Mouse (Mus musculus) CH12.LX (cell line): Measurements from ENCODE around the gene Sppl2b. TPM values are rescaled to one million over a fixed set of nuclear protein-coding genes. Genes with fewer than 3 reads are reported as not detected.

ENCODE experiments used
- DNase-seq: peaks from one replicate; pipeline ENCODE4 v3.0.0-alpha.2; 2013; ENCODE audit errors: extremely low read depth
- H3K27ac ChIP-seq: 2 replicates; pipeline ENCODE4 v1.5.1; 2012; ENCODE audit warnings: low read depth, mild to moderate bottlenecking, control low read depth, moderate library complexity; ENCODE audit not compliant: insufficient read depth
- H3K27me3 ChIP-seq: replicated peaks from 2 replicates; pipeline ENCODE3; 2012; ENCODE audit warnings: inconsistent platforms
- H3K36me3 ChIP-seq, 2 experiments: replicated peaks in 1 of 2; 2 replicates each; pipeline versions ENCODE3 to v1.6.1; 2012; ENCODE audit warnings: inconsistent platforms in 1 of 2, low read length in 1 of 2, mild to moderate bottlenecking in 1 of 2, mixed read lengths in 1 of 2, moderate library complexity in 1 of 2; ENCODE audit not compliant: control insufficient read depth in 1 of 2, insufficient read depth in 1 of 2
- H3K4me1 ChIP-seq, 2 experiments: 2 replicates each; pipeline ENCODE4 v1.6.1; 2012; ENCODE audit warnings: inconsistent platforms in 1 of 2, moderate library complexity in 1 of 2; ENCODE audit not compliant: insufficient read depth in 2 of 2, control insufficient read depth in 1 of 2
- H3K4me2 ChIP-seq: 2 replicates; pipeline ENCODE4 v1.6.1; 2012; ENCODE audit warnings: low read depth, mild to moderate bottlenecking, control low read depth; ENCODE audit not compliant: poor library complexity, insufficient read depth, severe bottlenecking
- H3K4me3 ChIP-seq, 3 experiments: fragments of 150-350 bp in 1 of 3; sonication (generic) in 1 of 3; replicated peaks in 1 of 3; 2 replicates each; pipeline versions ENCODE3 to v1.5.1; 2011 to 2012; ENCODE audit warnings: low read depth in 2 of 3, low read length in 2 of 3, mild to moderate bottlenecking in 2 of 3, moderate library complexity in 2 of 3, control low read depth in 1 of 3, improper control_type of control experiment in 1 of 3, inconsistent platforms in 1 of 3, mixed read lengths in 1 of 3; ENCODE audit not compliant: poor library complexity in 1 of 3
- H3K79me2 ChIP-seq: replicated peaks from 2 replicates; pipeline ENCODE4 v1.6.1; 2012; ENCODE audit warnings: mild to moderate bottlenecking, moderate library complexity; ENCODE audit not compliant: control insufficient read depth, poor library complexity, insufficient read depth, severe bottlenecking; ENCODE audit errors: extremely low read depth
- H3K9ac ChIP-seq: 2 replicates; pipeline ENCODE4 v1.6.1; 2012; ENCODE audit warnings: low read depth, mild to moderate bottlenecking, control low read depth, moderate library complexity; ENCODE audit not compliant: insufficient read depth
- H3K9me3 ChIP-seq: replicated peaks from 2 replicates; pipeline ENCODE3; 2012; ENCODE audit warnings: low read length, inconsistent platforms, mixed read lengths
- BHLHE40 ChIP-seq: IDR thresholded peaks from 2 replicates; pipeline ENCODE4 v1.6.1; 2011; ENCODE audit warnings: mild to moderate bottlenecking, low read depth, low read length, improper control_type of control experiment
- CHD1 ChIP-seq: IDR thresholded peaks from 2 replicates; pipeline ENCODE4 v1.6.1; 2012; ENCODE audit warnings: low read depth, low read length, improper control_type of control experiment, inconsistent platforms
- ELF1 ChIP-seq: IDR thresholded peaks from 2 replicates; pipeline ENCODE4 v1.6.1; 2014; ENCODE audit warnings: low read depth, mild to moderate bottlenecking, inconsistent platforms, low read length, improper control_type of control experiment
- JUND ChIP-seq: conservative IDR thresholded peaks from 2 replicates; pipeline ENCODE4 v1.6.1; 2011; ENCODE audit warnings: low read depth, low read length, improper control_type of control experiment
- MAFK ChIP-seq: IDR thresholded peaks from 2 replicates; pipeline ENCODE4 v1.6.1; 2011; ENCODE audit warnings: low read length, improper control_type of control experiment; ENCODE audit not compliant: insufficient replicate concordance
- MAX ChIP-seq: IDR thresholded peaks from 2 replicates; pipeline ENCODE4 v1.6.1; 2011; ENCODE audit warnings: low read length, improper control_type of control experiment
- MEF2A ChIP-seq: IDR thresholded peaks from 2 replicates; pipeline ENCODE4 v1.6.1; 2014; ENCODE audit warnings: low read depth, mild to moderate bottlenecking, inconsistent platforms, low read length, improper control_type of control experiment, borderline replicate concordance
- MXI1 ChIP-seq: IDR thresholded peaks from 2 replicates; pipeline ENCODE4 v1.6.1; 2011; ENCODE audit warnings: mild to moderate bottlenecking, low read depth, low read length, improper control_type of control experiment
- MYC ChIP-seq: IDR thresholded peaks from 2 replicates; pipeline ENCODE4 v1.6.1; 2011; ENCODE audit warnings: low read depth, mild to moderate bottlenecking, improper control_type of control experiment, low read length
- PAX5 ChIP-seq: IDR thresholded peaks from 2 replicates; pipeline ENCODE4 v1.6.1; 2012; ENCODE audit warnings: low read length, inconsistent platforms, mixed read lengths
- POLR2AphosphoS2 ChIP-seq: IDR thresholded peaks from 2 replicates; pipeline ENCODE4 v1.6.1; 2011; ENCODE audit warnings: low read depth, low read length, improper control_type of control experiment
- UBTF ChIP-seq: IDR thresholded peaks from 2 replicates; pipeline ENCODE4 v1.6.1; 2012; ENCODE audit warnings: low read depth, mild to moderate bottlenecking, inconsistent platforms, low read length, improper control_type of control experiment, moderate library complexity
- USF2 ChIP-seq: conservative IDR thresholded peaks from 2 replicates; pipeline ENCODE4 v1.6.1; 2011; ENCODE audit warnings: low read depth, low read length, improper control_type of control experiment
- ZC3H11A ChIP-seq: IDR thresholded peaks from 2 replicates; pipeline ENCODE4 v1.6.1; 2012; ENCODE audit warnings: low read depth, mild to moderate bottlenecking, inconsistent platforms, low read length, improper control_type of control experiment
- ZNF384 ChIP-seq: IDR thresholded peaks from 2 replicates; pipeline ENCODE4 v1.6.1; 2012; ENCODE audit warnings: low read depth, low read length, improper control_type of control experiment, inconsistent platforms
- dilution Hi-C: fragments of 300-500 bp; cut with MboI; formaldehyde crosslinking; loops from 2 replicates; pipeline ENCODE4 v1.14.3; 2020; ENCODE audit warnings: low sequenced_read_pairs; ENCODE audit not compliant: extremely low pct_unique_long_range_greater_than_20kb, extremely low pct_ligation_motif_present
- in situ Hi-C: fragments of 300-500 bp; cut with MboI; formaldehyde crosslinking; loops from 3 replicates; pipeline ENCODE4 v1.14.3; 2019; ENCODE audit warnings: low sequenced_read_pairs, low pct_ligation_motif_present, low pct_unique_long_range_greater_than_20kb, mixed read lengths
- polyA plus RNA-seq: library from polyadenylated mRNA; unstranded; fragments of >175 nt; gene quantifications from 2 replicates; pipeline ENCODE4 v1.2.1, GENCODE M21; 2012; ENCODE audit warnings: low read depth; ENCODE audit not compliant: insufficient read length
- total RNA-seq, 2 experiments: library from RNA; depleted of rRNA; stranded (reverse); fragments of 300-350 nt in 1 of 2; fragments of >200 nt in 1 of 2; gene quantifications; 2 replicates each; pipeline ENCODE4 v1.2.3; 2012 to 2014

Gene Sppl2b
- total and polyA plus RNA-seq, 3 experiments: 13.8 to 24.1 (median 19.0) TPM

DNA sequence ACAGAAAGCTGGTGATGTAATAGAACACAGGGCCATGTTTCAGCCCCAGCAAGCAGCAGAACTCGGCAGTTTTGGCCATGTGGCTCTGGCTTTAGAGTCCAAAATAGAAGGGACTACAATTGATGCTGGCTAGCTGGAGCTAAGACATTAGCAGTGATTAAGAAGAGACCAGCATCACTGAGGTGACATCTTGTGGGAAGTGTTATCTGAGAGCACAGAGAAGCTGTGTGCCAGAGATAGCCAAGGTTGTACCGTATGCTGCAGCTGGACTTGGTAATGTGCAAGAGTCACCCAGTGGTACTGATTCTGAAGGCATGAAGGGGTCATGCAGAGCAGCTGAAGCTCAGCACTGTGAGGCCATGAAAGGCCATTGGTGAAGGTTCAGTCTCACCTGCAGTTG, 60.2 kb downstream of the Sppl2b start:
- Histone ChIP-seq H3K9ac (no peak overlapping the region), H3K79me2 (no peaks in the 10 kb centered on the region), H3K27me3 (peaks cover 14% of the 10 kb centered on the region), H3K27ac (no peak overlapping the region), H3K9me3 (no peaks in the 10 kb centered on the region), H3K36me3 (peaks cover 0 to 58% of the 10 kb centered on the region in 2 experiments), H3K4me1 (peaks cover 5 to 16% of the 10 kb centered on the region in 2 experiments; a peak in 2 of 4 replicates), H3K4me3 (no peak overlapping the region), H3K4me2 (no peak overlapping the region)
- TF ChIP-seq CHD1 (no peak), UBTF (no peak), ZC3H11A (no peak), MYC (no peak), ELF1 (no peak), JUND (no peak), POLR2AphosphoS2 (no peak)
- dilution Hi-C loops: no loop called here
- DNase-seq: no peak
- in situ Hi-C loops: no loop called here

DNA sequence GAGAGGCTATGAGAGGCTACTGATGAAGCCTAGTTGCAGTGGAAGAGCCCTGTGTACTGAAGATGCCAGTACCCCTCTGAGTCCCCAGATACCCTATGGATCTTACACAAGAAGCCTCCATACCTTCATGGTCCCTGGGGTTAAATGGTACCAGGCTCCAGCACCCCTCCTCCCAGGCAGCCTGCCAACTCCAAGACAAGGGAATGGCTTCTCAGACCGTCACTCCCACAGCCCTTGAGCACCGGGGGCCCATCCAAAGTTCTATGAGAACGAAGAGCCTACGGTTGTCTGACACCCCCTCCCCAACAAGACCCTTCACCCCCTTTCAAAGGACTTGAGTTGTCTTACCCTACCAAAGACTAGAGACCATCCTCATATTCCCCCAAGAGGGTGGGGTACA, 60.7 kb downstream of the Sppl2b start:
- no peak overlapping the region for H3K4me2 ChIP-seq

DNA sequence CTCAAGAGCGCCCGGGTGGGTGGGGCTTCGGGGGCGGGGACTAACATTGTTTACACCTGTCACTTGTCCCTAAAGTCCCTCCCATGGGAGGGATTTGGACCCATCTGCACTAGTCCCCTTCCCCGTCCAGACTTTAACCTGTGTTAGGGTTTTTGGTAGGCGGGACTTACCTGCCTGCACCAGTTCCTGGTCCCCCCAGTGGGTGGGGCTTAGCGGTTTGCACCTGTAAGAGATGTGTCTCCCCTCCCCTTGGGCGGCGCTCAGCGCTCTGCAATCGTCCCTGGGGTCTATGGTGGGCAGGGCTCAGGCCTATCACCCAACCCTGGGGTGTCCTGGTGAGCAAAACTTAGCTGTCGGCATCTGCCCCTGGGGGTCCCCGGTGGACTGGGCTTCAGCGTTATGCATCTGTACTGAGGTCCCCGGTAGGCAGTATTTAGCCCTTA, 62.3 kb downstream of the Sppl2b start:
- H3K4me1 ChIP-seq: peaks cover 5 to 16% of the 10 kb centered on the region in 2 experiments; a peak in 2 of 4 replicates

More for the DNA sequence above, 60.7 kb downstream of the Sppl2b start:
- Histone ChIP-seq H3K4me3 (no peak overlapping the region), H3K9me3 (no peaks in the 10 kb centered on the region), H3K4me1 (peaks cover 5 to 16% of the 10 kb centered on the region in 2 experiments; a peak in 2 of 4 replicates), H3K79me2 (no peaks in the 10 kb centered on the region), H3K36me3 (peaks cover 0 to 53% of the 10 kb centered on the region in 2 experiments), H3K27ac (no peak overlapping the region), H3K9ac (no peak overlapping the region), H3K27me3 (peaks cover 15% of the 10 kb centered on the region)
- dilution Hi-C loops (no loop called here), in situ Hi-C loops (no loop called here)
- no peak for DNase-seq
- TF ChIP-seq MEF2A: no peak
- no peak for TF ChIP-seq ZNF384
- no peak for TF ChIP-seq MAX
- TF ChIP-seq MAFK: no peak
- TF ChIP-seq BHLHE40: no peak
- no peak for TF ChIP-seq MYC
- TF ChIP-seq PAX5: no peak
- no peak for TF ChIP-seq USF2
- TF ChIP-seq MXI1: no peak
- TF ChIP-seq, all 38 proteins: peak for 0

More for the DNA sequence above, 62.3 kb downstream of the Sppl2b start:
- Histone ChIP-seq H3K27me3 (peaks cover 25% of the 10 kb centered on the region), H3K4me2 (peak overlapping the region; percentile 80), H3K4me3 (peak overlapping the region; percentile 81 to 95 (median 94)), H3K9ac (peak overlapping the region; percentile 52), H3K27ac (no peak overlapping the region), H3K9me3 (no peaks in the 10 kb centered on the region)
- dilution Hi-C loops: no loop called here
- in situ Hi-C loops: no loop called here
- DNase-seq: no peak
- TF ChIP-seq ZNF384 (no peak), ELF1 (peak; percentile 28; the same call in 1 of the 2 replicates), MXI1 (no peak)
- TF ChIP-seq, all 38 proteins: peak for 1
- H3K36me3 ChIP-seq: peaks cover 0 to 37% of the 10 kb centered on the region in 2 experiments
- no peaks in the 10 kb centered on the region for H3K79me2 ChIP-seq
